Mouse (Mus musculus) retina, postnatal 7 days (tissue): ENCODE results near the gene Tigd3.

ENCODE experiments used
- DNase-seq: peaks from one replicate; pipeline ENCODE4 v3.0.0-alpha.2; 2012; ENCODE audit warnings: low read depth, low spot score

The Tigd3 gene

DNA sequence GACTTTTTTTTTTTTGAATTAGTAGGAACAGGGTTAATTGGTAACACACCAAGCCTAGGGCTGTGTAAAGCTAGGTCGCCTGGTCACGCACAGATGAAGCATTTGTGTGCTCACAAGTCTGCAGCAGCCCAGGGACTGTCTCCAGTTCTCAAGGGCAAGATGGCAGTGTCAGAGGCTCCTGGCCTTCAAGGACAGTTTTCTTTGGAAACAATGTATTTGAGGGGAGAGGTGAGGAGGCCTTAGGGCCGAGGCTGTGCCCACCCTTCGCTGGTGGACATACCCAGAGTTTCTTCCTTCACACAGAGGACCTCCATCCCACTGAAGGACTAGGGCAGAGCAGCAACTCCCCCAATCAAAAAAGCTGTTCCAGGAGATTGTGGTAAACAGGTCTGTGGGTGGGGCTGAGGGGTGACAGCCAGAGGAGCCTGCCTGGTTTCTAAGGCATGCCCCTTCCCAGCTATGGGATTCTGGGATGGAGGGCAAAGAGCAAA lies 46.6 kb downstream of the Tigd3 start:
- DNase-seq = no peak

- DNase-seq = peak; percentile 73
These were observed 47.2 kb downstream of the Tigd3 start for GRCm38 (mm10) chr19:5846557-5847305.

GRCm38 (mm10) chr19:5846154-5846553 lies 47.8 kb downstream of the Tigd3 start:
- DNase-seq = no peak

DNA sequence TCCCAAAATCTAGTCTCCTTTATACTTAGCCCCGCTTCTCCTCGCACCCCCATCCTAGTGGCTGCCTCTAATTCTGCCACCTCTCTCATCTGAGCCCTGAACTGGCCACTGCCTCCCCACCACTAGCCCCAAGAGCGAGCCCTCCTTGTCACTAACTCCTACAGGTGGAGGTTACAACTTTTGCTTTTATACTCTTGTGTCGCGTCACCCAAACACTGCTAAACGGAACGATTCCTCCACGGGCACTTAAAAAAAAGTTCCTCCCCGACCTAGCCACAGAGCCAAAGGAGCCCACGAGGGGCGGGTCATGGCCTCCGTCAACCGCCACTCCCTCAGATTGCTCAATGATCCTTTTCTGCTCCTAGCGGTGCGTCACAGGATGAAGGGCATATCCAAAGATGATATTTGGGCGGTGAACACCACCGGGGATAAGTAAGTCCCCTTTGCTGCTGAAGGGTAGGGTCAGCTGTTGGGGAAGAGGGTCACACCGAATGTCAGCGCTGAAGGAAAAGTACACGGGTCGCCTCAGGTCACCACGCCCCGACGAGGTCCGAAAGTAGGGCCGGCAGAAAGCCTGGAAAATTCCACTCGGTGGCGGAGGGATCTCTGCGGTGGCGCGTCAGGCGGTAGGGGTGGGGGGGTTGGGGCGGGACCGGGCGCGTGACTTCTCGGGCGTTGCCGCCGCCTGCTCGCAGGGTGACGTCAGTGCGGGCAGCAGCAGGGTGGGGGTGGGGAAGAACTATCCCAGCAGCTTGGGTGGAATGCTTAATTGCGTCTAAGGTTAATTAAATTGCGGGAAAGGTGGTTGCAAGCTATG lies 48.4 kb downstream of the Tigd3 start:
- DNase-seq = peak; percentile 88

- DNase-seq = no peak
These were observed 49.1 kb downstream of the Tigd3 start for GRCm38 (mm10) chr19:5844831-5845318.

DNA sequence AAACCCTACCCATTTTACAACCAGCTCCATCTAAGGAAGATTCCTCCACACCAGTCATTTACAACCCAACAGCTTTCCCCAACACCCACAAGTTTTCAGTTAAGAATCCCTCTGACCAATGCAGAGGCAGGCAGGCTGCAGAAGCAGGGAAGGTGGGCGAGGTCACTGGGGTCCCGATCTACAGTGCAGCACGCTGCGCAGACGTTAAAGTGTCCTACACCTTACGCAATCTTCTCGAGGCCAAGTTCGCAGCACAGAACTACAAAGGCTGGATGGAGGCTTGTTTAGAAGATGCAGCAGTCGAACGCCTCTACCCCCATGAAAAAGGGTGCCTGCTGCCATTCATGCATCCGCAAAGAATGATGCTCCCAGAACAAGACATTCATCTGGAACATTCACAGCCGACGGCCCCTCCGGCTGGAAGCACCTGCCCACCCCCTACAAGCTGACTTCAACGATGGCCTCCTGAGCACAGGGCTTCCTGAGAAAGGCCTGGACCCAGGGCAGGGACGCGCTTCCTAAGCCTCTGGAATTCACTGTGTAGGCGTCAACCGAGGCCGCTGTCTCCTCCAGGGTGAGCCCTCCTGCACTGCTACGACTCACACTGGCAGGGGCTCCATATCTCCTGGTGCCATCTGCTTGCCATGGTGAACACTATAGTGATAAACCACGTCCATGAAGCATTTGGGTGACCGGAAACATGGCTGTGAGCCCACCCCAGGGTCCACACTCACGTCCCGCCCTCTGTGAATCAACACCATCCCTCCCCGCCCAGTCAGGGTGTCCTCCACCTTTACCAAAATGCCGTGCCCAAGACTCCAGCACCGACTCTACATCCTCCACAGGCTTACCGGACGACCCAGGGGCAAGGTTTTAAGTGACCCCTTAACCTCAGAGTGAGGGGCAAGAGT lies 49.9 kb downstream of the Tigd3 start:
- no peak for DNase-seq

DNA sequence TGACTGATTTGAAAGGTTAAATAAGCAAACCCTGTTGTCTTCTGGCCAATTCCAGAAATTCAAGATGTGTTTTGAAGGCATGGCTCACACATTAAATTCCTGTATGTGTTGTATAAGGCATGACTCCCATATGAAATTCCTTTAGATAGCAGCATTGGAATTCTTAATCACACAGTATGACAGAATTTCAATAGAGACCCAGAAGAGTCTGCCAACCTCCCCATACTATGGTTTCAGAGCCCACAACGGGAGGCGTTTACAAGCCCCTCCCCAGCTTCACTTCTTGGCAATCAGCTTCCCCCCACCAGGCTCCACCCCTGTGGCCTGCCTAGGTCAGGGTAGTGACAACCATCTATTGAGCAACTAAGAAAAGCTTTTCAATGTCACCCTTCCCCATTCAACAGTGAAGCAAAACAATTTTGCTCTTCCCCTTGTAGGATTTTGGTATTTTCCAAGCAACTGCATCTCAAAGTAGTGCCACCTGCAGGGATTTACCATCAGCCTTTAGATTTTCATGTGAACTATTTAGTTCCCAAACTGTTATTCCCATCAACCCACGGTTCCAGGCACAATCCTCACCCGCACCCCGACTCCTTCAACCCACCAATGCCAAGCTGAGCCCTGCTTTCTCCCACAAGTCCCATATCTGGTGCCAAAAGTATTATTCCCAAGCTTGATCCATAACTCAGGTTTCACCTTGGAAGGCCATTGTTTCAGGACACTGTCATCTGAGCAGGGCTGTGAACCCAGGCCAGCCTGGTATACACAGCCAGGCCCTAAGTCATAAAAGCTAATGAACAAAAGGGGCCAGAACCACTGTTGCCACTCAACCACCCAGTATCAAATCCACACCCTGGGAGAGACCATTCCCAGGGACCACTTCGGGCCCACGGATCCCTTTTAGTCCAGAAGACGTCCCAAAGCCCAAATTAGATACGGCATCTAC lies 50.9 kb downstream of the Tigd3 start:
- no peak for DNase-seq

DNA sequence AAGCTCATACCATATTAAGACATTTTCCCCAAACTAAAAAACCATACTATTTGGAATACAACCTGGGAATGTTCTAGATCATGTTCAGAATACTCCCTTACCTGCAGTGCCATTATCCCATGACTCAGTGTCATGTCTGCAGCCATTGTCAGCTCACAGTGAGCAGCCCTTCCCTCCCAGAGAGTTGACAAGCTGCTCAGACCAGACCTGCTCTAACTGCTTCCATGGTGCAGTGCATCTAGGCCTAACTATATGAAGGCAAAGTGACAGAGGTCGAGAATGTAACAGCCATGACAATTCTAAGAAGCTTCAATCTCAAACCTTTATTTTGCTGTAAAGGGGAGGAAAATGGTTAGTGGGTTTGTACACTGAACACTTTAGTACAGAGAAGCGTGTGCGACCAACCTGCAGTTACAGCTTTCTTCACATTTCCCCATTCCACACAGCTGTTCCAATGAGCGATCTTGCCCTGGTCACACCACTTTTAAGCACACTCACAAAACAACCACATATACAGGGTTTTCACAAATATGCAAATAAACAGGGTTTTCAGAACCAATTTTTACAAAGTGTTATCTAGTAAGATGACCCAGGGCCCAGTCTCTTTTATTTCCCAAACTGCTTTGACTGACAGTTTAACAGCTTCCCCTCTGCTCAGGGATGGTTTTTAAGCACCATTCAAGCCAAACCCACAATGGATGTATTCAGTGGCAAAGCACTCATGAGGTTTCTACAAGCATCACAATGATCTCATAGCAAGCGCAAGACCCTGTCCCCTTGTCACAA lies 51.8 kb downstream of the Tigd3 start:
- DNase-seq = no peak

DNA sequence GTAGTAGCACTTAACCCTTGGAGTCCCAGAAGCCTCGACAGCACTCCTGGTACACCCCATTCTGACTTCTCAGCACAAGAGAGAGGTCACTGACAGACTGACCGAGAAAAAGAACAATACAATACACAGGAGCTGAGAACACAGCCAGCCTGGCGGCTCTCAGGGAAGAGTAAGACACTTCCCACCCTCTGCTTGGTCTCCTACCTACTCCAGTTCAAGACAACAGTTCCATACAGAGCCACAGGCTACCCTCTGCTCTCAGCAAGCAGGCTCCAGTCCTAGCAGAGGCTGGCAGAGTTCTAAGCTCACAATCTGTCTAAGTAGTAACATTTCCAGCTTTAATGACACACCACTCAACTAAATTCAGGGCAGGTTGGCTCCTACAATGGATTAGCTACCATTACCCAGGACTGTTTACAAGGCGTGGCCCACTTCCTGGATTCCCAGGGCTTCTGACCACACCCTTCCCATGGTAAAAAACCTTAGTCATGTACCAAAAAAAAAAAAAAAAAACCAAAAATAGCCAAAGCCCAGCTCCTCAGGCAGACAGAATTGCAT lies 52.5 kb downstream of the Tigd3 start:
- DNase-seq = no peak
